Mouse (Mus musculus) mouse trophoblast stem cell (cell line): ENCODE measurements at regions not wholly inside any gene's neighbourhood (a gene's known extent, or its start where the extent isn't known, plus 50 kb on each side); places are given as distances from the start of the nearest gene placed in this dataset.

ENCODE experiments used
- in situ Hi-C, 2 experiments: fragments of 300-500 bp; cut with MseI, MboI; formaldehyde crosslinking; loops; 2 replicates in 1 of 2; 3 replicates in 1 of 2; pipeline ENCODE4 v1.15.1; 2025

DNA sequence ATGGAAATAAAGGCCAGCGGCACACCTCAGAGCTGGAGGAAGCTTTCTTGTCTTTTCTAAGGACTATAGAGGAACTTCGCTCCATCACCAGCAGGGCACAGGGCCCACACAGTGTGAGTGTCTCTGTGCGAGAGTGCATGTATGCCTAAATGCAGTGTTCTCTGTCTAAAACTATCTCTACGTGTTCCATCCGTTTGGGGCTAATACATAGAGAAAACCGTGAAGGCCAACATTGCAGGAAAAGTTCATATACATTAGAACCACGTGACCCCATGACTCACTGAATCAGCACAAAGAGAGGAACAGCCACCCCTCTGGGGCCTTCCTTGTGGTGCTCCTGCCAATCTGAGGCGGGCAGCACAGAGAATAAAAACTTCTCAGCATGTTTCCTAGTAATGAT lies 431.4 kb upstream of the Mctp2 start:
- in situ Hi-C loops: no loop called here

GRCm38 (mm10) chr7:72738324-72738944 lies 432.0 kb upstream of the Mctp2 start:
- in situ Hi-C loops: no loop called here

DNA sequence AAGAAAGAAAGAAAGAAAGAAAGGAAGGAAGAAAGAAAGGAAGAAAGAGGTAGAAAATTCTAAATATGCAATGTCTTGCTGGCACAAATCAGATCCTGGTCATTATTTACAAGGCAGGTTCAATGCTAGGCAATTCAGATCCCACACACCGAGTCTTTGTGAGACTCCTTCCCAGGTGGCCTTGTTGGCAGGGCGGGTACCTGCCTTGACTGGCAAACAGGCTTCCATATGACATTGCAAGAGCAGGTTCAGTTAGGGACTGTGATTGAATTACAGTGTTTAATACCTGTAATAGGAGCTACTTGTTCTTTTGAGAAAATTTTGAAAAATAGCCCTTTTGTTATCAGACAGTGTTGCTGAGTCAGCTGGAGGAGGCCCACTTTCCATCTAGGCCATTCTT lies 436.0 kb upstream of the Mctp2 start:
- in situ Hi-C loops: no loop called here

DNA sequence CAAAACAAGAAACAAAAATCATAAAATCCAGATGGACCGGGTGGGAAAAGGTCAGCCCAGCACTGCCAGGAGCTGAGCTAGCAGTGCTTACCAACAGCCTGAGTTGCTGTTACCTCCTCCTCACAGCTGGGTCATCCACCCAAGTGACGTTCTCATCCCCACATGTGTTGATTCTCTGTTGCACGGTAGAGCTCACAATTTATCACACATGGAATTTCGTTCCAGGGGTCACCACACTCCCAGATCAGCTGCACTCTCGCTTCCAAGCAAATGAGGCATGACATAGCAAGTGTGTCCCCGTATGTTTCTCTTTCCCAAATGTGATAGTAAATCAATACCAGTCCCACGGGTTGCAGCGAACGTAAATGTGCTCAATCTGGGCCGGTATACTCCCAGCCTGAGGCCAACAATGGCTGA lies 445.1 kb upstream of the Mctp2 start:
- in situ Hi-C loops: no loop called here

GRCm38 (mm10) chr7:72753053-72753559 lies 446.7 kb upstream of the Mctp2 start:
- in situ Hi-C loops: no loop called here

DNA sequence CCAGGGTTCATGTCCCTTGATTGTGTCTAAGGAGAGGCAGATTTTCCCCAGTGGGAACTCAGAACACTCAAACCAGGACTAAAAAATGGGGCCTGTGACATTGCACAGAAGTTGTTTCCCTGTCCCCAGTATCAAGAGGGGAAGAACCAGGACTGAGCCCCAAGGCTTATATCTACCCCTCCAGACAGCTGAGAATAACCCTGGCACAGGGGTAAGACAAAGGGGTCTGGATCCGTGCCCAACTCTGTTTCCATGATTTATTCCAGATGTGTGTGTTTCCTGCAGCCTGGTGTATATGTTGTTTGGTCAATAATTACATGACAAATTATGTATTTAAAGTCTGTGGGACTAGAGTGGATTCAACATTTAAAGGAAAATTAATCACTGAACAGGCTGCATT lies 456.3 kb upstream of the Mctp2 start:
- in situ Hi-C loops: no loop called here

DNA sequence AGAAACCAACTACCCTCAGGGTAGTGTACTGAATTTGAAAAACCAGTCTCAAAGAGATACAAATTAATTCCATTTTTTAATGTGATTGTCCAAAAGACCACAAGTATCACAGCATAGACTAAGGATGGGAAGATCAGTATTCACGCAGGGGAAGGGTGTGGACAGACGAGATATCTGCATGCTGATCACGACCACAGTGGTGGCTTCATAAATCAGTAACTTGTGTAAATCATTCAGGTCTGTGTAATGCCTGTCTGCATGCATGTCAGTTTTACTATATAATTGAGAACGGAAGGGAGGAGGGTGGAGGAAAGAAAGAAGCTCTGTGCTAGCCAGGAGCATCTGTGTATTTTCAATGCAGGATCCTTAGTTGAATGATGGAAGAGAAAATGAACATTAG lies 462.3 kb upstream of the Mctp2 start:
- in situ Hi-C loops: no loop called here

DNA sequence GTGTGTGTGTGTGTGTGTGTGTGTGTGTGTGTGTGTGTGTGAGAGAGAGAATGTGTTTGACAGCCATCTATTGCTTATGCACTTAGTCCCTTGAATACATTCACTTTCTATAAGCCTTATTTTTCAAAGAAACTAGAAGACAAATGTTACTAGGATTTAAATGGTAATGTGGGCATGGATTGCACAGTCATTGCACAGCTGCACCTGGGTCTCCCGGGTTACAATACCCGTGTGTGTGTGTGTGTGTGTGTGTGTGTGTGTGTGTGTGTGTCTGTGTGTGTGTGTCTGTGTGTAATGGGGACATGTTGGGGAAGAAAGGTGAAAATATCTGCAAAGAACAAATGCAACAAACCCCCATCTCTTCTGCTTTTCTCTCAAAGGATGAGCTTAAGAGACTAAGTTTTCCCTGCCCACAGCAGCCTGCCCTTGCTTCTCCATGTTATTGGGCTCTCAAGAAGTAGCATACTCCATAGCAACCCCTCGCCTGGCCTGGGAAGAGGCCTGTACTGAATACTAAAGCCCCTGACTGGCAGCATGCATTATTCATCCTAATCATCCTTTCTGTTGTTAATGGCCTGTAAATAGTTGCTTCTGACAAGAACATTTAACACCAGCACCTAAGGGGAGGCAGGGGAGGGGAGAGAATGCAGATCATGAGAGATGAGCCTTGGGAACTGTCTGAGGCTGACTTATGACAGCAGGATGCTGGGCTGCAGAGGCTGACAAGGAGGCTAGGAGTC lies 467.8 kb upstream of the Mctp2 start:
- in situ Hi-C loops: no loop called here

GRCm38 (mm10) chr7:72774771-72775119 lies 468.3 kb upstream of the Mctp2 start:
- in situ Hi-C loops: no loop called here

- in situ Hi-C loops: no loop called here
Observed at GRCm38 (mm10) chr7:72787306-72787705, 480.9 kb upstream of the Mctp2 start.

- in situ Hi-C loops: no loop called here
Observed at GRCm38 (mm10) chr7:72788261-72788660, 481.9 kb upstream of the Mctp2 start.

DNA sequence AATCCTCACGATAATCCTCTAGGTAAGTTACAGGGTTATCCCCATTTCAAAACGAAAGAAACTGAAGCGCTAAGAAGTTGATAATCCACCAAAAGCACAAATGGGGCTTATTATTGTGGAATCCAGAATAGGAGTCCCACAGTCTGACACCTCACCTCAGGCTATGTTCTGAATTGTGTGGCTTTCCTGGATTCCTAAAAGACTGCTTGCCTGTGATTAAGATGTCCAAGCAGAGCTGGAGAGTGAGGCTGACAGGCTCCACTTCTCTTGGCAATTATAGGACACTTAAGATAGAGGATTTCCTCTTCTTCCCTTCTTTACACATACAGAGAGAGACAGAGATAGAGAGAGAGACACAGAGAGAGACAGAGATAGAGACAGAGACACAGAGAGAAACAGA lies 515.7 kb upstream of the Mctp2 start:
- in situ Hi-C loops: no loop called here

GRCm38 (mm10) chr7:72826597-72826996 lies 520.2 kb upstream of the Mctp2 start:
- in situ Hi-C loops: no loop called here

DNA sequence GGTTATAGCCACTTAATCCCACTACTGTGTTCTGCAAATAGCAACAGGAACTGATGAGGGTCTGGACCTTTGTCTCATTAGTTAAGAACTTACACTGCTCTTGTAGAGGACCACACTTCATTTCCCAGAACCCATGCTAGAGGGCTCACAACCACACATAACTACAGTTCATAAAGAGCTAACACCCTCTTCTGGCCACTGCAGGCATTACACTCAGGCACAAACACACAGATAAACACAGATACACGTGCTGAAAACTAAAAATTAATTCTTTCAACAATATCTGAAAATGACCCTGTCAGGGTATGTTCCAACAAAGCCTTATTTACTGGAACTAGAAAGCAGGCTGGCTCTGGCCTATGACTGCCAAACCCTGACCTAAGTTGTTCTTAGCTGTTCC lies 529.0 kb upstream of the Mctp2 start:
- in situ Hi-C loops: no loop called here

- in situ Hi-C loops: no loop called here
Observed at GRCm38 (mm10) chr7:72836026-72836425, 529.6 kb upstream of the Mctp2 start.

- in situ Hi-C loops: no loop called here
Observed at GRCm38 (mm10) chr7:72836457-72836985, 530.1 kb upstream of the Mctp2 start.

GRCm38 (mm10) chr7:72837992-72838655 lies 531.7 kb upstream of the Mctp2 start:
- in situ Hi-C loops: no loop called here

DNA sequence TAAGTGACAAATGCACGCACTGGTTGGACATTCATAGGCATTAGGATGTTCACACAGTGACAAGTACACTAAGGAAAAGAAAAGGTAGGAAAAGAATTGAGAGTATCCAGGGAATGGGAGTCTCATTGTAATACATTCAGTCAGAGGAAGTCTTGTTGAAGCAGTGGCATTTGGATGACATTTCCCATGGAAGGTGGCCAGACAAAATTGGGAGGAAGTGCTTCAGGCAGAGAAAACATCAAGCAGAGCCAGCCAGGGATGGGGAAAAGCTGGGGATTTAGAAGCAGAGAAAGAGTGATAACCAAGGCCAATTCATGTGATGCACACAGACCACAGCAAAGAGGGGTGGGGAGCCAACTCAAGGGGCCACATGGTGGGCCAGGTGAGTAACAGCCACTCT lies 524.0 kb upstream of the Rgma start:
- in situ Hi-C loops: no loop called here

GRCm38 (mm10) chr7:72854501-72855002 lies 520.8 kb upstream of the Rgma start:
- in situ Hi-C loops: no loop called here

GRCm38 (mm10) chr7:72866966-72867754 lies 508.1 kb upstream of the Rgma start:
- in situ Hi-C loops: no loop called here

GRCm38 (mm10) chr7:72869068-72869467 lies 506.2 kb upstream of the Rgma start:
- in situ Hi-C loops: no loop called here

GRCm38 (mm10) chr7:72900816-72901215 lies 474.5 kb upstream of the Rgma start:
- in situ Hi-C loops: no loop called here
